In genomic region chr7:36917011-36917410, GRCm38 (mm10) we compare ENCODE assay signal across 19 mouse cellular contexts.
"Had no signal": no experiment of that assay in that cellular context is flagged by ENCODE, and none has a peak within 500 bp of the region (broad histone marks: within the 10 kb centered on the region; RNA-seq: fewer than 3 reads in every experiment).

No protein-coding gene starts in this region.

- H3K4me3 ChIP-seq: lung, embryonic 15.5 days; midbrain, embryonic 10.5 days; midbrain, embryonic 12.5 days; myocyte; neural tube, embryonic 13.5 days; neural tube, embryonic 15.5 days had no signal

- H3K27me3 ChIP-seq: lung, embryonic 15.5 days; midbrain, embryonic 12.5 days; neural tube, embryonic 13.5 days; neural tube, embryonic 15.5 days had no signal

- ATAC-seq: lung, postnatal 0 days; midbrain, embryonic 16.5 days had no signal

- H3K9ac ChIP-seq: lung, embryonic 15.5 days; midbrain, embryonic 12.5 days; neural tube, embryonic 13.5 days; neural tube, embryonic 15.5 days had no signal

- H3K4me2 ChIP-seq: lung, embryonic 15.5 days; midbrain, embryonic 12.5 days; neural tube, embryonic 13.5 days; neural tube, embryonic 15.5 days had no signal

- DNase-seq: lung, adult 18-20 months; lung, postnatal 4 days; midbrain, embryonic 14.5 days; retina, postnatal 1 day; right cerebral cortex, adult 18-20 months; right cerebral cortex, postnatal 25 days; right cerebral cortex, postnatal 4 days; spleen, adult 18-20 months; thymus, adult 18-20 months; thymus, postnatal 14 days; thymus, postnatal 36 days had no signal

- H3K4me1 ChIP-seq: midbrain, embryonic 10.5 days; midbrain, embryonic 12.5 days; neural tube, embryonic 13.5 days; neural tube, embryonic 15.5 days had no signal

- H3K36me3 ChIP-seq: lung, embryonic 15.5 days; midbrain, embryonic 10.5 days; midbrain, embryonic 12.5 days; neural tube, embryonic 13.5 days; neural tube, embryonic 15.5 days had no signal

- H3K9me3 ChIP-seq: lung, embryonic 15.5 days; midbrain, embryonic 10.5 days; midbrain, embryonic 12.5 days; neural tube, embryonic 13.5 days; neural tube, embryonic 15.5 days had no signal

- H3K27ac ChIP-seq: lung, embryonic 15.5 days; midbrain, embryonic 10.5 days; midbrain, embryonic 12.5 days; neural tube, embryonic 13.5 days; neural tube, embryonic 15.5 days had no signal
